Mouse (Mus musculus) right cerebral cortex, adult 18-20 months (tissue): ENCODE results near the gene Mak.
A peak's percentile ranks its signal among the peaks of the same experiment; 100 is the strongest.

Experiments
- DNase-seq: peaks from one replicate; pipeline ENCODE4 v3.0.0; 2022; ENCODE audit warnings: mixed read lengths

Mak gene

GRCm38 (mm10) chr13:41079421-41079780 is at the start of gene Mak:
Gene Mak, minus strand, starts transcription at chr13:41079706.
- peak; percentile 83 for DNase-seq

GRCm38 (mm10) chr13:41129061-41129460 is 49.6 kb upstream of the Mak start:
- DNase-seq, result peak; percentile 66

GRCm38 (mm10) chr13:41128326-41128725 is 48.8 kb upstream of the Mak start:
- no peak for DNase-seq

- no peak for DNase-seq
Measured at GRCm38 (mm10) chr13:41123666-41124225, 44.2 kb upstream of the Mak start.

- no peak for DNase-seq
Measured at GRCm38 (mm10) chr13:41119152-41119945, 39.8 kb upstream of the Mak start.

- no peak for DNase-seq
Measured at GRCm38 (mm10) chr13:41113940-41114339, 34.4 kb upstream of the Mak start, which contains the start of gene Sycp2l. Gene Sycp2l, plus strand, starts transcription at chr13:41114307.

- no peak for DNase-seq
Measured at GRCm38 (mm10) chr13:41110935-41111334, 31.4 kb upstream of the Mak start, which contains the start of gene Gcm2. Gene Gcm2, minus strand, starts transcription at chr13:41111035.

GRCm38 (mm10) chr13:41105541-41105940 is 26.0 kb upstream of the Mak start:
- DNase-seq, result no peak

- no peak for DNase-seq
Measured at GRCm38 (mm10) chr13:41103841-41104525, 24.5 kb upstream of the Mak start.

- DNase-seq, result no peak
Measured at GRCm38 (mm10) chr13:41100031-41100430, 20.5 kb upstream of the Mak start.

GRCm38 (mm10) chr13:41098325-41098724 is 18.8 kb upstream of the Mak start:
- no peak for DNase-seq

- DNase-seq, result no peak
Measured at GRCm38 (mm10) chr13:41097324-41098058, 18.0 kb upstream of the Mak start.

GRCm38 (mm10) chr13:41094160-41094559 is 14.7 kb upstream of the Mak start:
- DNase-seq, result no peak

GRCm38 (mm10) chr13:41091271-41091670 is 11.8 kb upstream of the Mak start:
- no peak for DNase-seq

GRCm38 (mm10) chr13:41088746-41089145 is 9.2 kb upstream of the Mak start:
- DNase-seq, result no peak

- no peak for DNase-seq
Measured at GRCm38 (mm10) chr13:41085140-41085539, 5.6 kb upstream of the Mak start.

GRCm38 (mm10) chr13:41084521-41084920 is 5.0 kb upstream of the Mak start:
- no peak for DNase-seq

- no peak for DNase-seq
Measured at GRCm38 (mm10) chr13:41080700-41081099, 1.2 kb upstream of the Mak start.

GRCm38 (mm10) chr13:41079859-41080258 is 353 bp upstream of the Mak start:
- DNase-seq, result no peak

- no peak for DNase-seq
Measured at GRCm38 (mm10) chr13:41078690-41079420, 651 bp downstream of the Mak start.

GRCm38 (mm10) chr13:41077921-41078320 is 1.6 kb downstream of the Mak start:
- DNase-seq, result no peak

- no peak for DNase-seq
Measured at GRCm38 (mm10) chr13:41073819-41074218, 5.7 kb downstream of the Mak start.
